Mouse (Mus musculus) c-Kit-positive CD71-negative TER-119-negative erythroid progenitor cells, embryonic 14.5 days (primary cell): Measurements from ENCODE around the gene Rce1.
"Not testable (repeated sequence)": the region's sequence is repeated elsewhere in the genome, so short reads cannot be mapped to it uniquely, and the experiment has no call there.

ENCODE experiments used
- DNase-seq: peaks from one replicate; pipeline ENCODE4 v3.0.0-alpha.2; 2013; ENCODE audit warnings: low read depth

Rce1 gene

DNA sequence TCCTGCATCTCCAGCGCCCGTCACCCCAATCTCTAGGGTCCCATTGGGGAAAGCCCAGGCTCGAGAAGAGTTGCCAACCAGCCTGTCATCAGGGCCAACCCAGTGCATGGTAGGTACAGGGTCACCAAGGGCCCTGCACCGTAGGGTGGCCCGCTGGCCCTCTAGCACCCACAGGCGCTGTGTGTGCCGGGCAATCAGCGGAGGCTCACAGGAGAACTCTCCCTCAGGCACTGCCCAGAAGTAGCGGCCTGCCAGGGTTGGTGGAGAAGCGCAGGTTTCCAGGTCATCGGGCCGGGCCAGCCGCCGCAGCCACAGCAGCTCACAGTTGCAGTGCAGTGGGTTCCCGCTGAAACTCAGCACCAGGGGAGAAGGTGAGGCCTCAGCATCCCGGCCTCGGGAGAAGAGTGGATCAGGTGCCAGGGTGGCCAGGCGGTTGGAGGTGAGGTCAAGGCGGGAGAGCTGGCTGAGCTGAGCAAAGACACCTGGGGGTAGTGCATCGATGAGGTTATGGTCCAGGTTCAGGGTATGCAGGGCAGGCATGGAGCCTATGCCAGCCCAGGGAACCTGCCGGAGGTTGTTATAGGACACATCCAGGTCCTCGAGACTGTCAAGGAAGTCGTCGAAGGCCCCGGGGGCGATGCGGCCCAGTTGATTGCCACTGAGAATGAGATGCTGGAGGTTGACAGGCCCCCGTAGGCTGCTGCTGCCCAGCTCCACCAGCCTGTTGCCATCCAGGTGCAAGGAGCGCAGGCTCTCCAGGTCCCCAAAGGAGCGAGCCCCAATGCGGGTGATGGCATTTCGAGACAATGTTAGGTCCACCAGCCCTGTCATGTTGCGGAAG lies 11.8 kb downstream of the Rce1 start:
- no peak for DNase-seq

DNA sequence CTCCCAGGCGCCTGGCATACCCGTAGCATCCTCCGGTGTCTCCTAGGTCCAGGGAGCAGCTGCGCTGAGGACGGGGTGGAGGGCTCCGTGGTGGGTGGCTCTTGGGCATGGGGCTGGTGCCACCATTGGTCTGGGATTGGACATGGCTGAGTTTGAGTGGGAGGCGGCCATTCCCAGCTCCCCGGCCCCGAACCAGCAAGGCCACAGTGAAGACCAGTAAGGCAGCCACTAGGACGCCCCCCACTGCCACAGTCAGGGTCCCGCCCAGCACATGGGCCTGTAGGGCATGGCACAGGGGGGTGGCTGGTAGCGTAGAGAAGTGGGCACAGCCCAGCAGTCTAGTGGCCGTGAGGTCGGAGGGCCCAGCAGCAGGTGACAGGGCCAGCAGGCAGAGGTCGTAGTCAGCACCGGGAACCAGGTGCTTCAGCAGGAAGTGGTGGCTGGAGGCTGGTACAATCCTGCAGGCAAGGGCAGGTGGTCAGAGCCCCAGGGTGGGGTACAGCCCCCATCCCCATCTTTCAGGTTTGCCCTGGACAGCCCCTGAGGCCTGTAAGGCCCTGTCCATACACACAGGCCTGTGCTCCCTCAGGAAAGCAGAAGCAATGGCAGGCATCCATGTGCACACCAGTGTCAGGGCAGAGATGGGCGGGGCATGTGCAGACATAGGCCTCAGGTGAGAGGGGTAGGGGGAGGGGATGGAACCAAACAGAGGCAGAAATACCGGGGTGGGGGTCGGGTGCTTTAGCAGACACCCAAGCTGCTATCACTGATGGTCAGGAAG lies 13.1 kb downstream of the Rce1 start:
- DNase-seq, result no peak

DNA sequence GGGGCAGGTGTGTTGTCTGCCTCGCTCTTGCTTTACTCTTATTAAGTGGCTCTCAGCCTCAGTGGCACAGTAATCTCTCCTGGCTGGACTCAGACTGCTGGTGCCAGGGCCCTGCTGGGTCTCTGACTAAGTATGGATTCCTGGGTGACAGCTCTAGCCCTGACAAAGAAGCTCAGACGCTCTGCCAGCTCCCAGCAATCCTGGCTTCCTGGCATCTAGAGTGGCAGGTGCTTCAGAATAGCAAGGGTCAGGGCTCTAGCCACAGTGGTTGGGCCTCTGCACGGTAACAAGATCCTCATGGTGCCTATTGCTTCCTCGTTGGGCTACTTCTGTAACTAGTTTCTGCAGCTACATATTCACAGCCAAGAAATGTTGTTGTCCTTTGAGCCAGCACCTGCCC lies 15.3 kb downstream of the Rce1 start:
- DNase-seq, result no peak

DNA sequence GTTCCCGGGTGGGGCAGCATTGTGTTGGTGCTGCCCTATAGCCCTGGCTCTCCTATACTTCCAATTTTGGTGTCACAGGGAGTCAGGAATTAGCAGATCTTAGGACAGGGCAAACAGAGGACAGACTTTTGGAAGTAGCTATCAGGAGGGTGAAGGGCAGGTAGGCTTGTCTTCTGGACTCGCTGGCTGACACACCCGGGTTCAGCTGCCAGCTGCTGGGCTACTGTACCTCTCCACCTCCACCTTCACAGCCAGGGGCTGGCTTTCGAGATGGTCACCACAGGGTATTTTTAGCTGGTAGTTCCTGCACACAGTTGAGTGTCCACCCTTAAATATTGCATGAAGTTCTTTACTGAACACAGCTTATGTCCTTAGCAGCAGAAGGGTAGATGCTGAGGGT lies 16.9 kb downstream of the Rce1 start:
- DNase-seq, result no peak

DNA sequence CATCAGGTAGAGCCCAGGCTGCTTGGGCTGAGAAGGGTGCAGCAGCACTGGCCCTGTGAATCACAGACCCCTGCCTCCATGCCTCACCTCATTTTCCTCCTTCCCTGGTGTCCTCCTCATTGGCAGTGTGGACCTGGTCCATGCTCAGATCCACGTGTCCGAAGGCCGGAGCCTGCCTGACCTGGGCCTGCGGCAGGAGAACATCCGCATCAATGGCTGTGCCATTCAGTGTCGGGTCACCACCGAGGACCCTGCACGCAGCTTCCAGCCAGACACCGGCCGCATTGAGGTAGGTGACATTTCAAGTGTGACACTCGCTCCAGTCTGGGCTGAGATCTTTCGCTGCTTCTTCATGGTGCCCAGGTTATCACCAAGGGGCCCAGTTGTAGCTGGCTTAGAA lies 18.0 kb downstream of the Rce1 start:
- DNase-seq, result no peak

DNA sequence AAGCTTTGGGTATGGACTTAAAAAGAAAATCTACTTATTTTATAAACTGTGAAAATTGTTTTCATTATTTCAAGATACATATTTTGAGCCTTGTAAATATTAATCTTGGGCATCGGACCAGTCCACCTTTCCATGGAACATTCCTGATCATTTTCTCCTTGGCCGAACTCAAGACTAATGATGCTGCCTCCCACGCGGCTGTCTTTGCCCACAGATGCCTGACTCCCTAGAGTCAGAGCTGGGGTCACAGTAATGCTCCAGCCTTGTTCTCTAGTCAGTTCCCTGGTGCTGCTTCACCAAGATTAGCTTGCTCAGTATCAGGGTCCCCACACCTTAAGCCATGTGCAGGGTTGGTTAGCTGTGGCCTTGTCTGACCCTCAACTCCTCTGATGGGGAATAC lies 19.8 kb downstream of the Rce1 start:
- no peak for DNase-seq

GRCm38 (mm10) chr19:4603801-4604723 lies 21.4 kb downstream of the Rce1 start:
- no peak for DNase-seq

DNA sequence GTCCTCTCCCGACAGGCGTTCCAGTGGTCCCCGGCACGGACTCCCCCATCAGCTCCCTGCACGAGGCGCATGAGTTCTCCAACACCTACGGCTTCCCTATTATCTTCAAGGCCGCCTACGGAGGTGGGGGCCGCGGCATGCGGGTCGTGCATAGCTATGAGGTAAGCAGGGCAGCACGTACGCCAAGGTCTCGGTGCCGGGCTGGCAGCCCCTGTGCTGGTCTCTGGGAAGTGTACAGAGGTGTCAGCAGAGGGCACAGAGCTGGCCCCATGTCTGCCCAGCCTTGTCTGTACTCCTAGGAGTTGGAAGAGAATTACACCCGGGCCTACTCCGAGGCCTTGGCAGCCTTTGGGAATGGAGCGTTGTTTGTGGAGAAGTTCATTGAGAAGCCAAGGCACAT lies 23.0 kb downstream of the Rce1 start:
- DNase-seq, result no peak

DNA sequence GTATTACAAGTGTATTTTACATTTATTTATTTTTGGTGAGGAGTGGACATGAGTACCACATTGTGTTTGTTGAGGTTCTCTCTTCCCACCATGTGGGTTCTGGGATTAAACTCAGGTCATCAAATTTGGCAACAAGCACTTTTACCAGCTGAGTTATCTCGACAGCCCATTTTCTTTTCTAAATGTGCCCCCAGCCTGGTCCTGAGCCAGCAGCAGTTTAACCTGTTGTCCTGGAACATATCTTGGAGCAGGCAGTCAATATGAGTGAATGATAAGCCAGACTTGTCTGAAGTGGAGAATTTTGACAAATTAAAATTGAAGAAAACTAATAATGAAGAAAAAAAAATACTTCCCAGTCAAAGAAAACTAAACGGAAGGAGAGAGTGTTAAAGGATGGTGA lies 29.4 kb downstream of the Rce1 start:
- DNase-seq, result no peak

DNA sequence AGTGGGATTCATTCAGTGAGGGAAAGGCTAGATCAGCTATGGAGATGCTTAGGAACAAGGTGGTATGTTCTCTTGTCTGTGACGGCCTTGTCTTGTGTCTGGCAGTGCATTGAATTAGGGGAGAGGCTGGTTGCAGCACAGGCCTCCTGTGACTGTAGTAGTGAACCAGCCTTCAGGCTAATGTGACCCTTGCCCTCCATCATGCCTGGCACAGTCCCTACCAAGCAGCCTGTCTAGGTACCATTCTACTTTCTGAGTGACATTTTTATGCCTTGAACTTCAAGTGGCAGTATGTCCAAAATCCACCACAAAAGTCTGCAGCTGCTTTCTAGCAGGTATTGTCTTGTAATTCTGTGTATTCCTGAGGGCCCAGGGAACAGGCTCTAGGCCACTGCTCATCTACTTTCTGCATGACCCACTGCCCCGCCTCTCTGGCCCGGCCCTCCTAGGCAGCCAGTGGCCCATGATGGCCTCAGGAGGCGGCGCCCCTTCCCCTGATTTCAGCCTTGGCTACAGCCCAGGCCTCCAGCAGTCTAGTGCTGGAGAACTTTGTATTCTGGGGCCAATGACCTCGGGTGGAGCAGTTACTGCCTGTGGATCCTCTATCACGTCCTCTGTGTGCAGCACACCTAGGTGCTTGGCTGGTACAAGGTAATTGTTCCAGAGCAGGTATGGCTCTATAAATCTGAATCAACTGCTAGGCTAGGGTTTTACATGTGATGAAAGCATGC lies 31.5 kb downstream of the Rce1 start:
- DNase-seq, result no peak

DNA sequence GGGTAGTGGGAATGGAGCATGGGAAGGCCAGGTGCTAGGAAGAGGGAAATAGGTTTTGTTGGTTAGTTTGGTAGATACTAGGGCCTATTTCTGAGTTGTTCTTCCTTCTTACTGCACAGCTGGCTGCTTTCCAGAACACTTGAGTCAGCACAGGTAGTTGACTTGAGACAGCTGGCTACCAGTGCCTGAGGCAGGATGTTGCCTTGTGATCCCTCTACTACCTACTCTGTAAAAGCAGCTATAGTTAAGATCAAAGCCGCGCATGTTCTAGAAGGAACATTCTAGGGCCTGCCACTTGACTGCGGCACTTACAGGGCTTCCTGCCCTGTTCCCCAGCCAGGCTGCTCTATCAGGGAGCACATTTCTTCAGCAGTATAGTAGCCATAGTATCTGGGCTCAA lies 35.4 kb downstream of the Rce1 start:
- DNase-seq, result no peak

DNA sequence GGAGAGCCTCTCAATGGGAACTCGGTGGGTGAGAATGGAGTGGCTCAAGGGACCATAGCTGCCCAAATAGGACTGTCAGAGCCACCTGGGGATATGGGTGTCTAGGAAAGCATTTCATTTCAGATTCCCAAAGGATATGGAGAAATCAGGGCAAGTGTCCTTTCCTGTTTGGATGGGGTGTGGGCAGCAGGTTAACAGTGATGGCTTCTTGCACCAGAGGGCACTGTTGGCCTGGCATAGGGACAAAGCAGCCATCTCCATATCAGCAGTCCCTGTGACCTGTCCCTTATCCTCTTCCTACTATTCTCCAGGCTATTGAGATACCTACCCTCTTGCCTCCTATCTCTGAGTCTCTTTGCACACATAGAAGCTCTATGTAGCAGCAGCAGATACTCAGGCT lies 36.4 kb downstream of the Rce1 start:
- DNase-seq, result no peak

DNA sequence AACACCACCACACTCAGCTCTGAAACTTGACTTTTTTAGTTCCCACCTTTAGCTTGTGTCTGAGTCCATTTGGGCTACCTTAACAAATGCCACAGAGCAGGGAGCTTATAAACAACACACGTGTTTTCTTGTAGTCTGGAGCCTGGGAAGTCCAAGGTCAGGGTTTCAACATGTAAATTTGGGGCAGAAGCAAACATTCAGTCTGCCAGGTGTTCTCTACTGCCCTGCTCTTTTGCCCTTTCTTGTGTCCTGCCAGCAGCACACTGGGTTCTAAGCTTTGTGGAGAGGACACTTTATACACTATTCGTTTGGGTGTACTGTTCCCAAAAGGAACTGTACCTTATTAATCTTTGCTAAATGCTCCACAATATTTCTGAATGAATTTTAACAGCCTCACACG lies 37.0 kb downstream of the Rce1 start:
- no peak for DNase-seq

DNA sequence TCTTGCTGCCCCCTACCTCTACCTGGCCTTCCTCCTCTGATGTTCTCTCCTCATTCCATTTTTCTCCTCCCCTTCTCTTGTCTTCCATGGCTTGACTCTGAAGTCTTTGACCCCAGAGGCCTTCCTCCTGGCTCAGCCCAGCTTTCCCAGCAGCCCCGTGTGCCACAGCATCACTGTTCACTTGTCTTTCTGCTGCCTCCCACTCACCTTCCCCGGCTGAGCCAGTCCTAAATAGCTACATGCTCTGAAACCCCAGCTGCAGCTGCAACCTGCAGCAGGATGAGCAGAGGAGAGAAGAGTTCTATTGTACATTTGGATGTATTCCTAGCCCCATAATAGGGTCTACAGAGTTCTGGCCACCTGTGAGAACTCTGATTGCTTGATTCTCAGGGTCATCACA lies 38.0 kb downstream of the Rce1 start:
- no peak for DNase-seq

- DNase-seq, result not testable (repeated sequence)
These were observed 38.7 kb downstream of the Rce1 start for GRCm38 (mm10) chr19:4586783-4587182.

DNA sequence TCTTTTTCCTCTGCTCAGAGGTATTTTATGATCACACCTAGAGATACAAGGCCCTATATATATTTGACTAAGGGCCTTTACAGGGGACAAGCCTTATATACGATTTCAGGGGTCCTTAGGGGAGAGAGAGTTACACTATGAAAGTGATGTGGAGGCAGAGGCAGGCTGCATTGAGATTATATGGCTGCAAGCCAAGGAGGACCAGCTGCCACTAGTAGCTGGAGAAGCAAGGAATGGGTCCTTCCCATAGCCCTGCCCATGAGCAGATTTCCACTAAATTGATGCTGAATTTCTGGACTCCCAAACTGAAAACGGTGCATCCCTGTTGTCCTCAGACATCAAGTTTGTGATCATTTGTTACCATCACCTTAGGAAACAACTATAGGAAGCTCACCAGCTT lies 41.6 kb downstream of the Rce1 start:
- DNase-seq, result no peak

DNA sequence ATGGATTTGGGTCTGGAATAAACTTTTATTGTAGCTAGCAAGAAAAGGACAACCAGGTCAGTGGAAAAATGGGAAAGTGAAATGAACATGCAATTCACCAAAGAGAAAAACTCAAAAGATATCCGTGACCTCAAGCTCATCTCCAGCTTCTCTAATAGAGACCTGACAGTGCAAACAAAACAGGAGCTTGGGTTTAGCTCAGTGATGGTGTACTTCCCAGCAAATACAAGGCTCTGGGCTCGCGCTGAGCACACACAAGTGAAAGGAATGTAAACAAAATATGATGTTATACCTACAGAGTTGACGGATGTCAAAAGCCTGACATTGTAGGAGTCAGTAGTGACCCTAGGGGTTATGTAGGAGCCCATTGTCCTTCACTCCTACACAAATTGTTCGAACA lies 46.1 kb downstream of the Rce1 start:
- DNase-seq, result no peak

- no peak for DNase-seq
These were observed 46.6 kb downstream of the Rce1 start for GRCm38 (mm10) chr19:4578799-4579198.

- no peak for DNase-seq
These were observed 52.2 kb downstream of the Rce1 start for GRCm38 (mm10) chr19:4573241-4573640.
